Mouse (Mus musculus): ENCODE measurements at regions not wholly inside any gene's neighbourhood (a gene's known extent, or its start where the extent isn't known, plus 50 kb on each side); places are given as distances from the start of the nearest gene placed in this dataset.

DNA sequence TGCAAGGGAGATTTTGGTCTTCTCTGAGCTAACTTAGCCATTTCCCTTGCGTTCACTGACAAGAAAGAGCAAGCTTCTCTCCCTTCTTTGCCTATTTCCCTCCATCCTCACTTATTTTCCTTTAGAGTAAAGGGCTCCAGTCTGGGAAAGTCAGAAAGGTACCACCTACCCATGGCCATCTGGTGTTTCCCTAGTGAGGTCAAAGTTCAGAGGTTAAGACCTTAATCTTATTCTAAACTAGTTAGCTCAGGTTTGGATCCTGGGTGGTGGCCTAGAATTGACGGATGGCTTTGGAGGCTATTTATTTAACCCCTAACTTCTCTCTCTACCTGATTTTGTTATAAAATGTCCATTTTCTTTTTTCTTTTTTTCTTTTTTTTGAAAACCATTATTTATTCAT lies 472.6 kb upstream of the Sall1 start:
- Histone ChIP-seq H3K9ac (ENCODE audit: low read depth, low read length) (no peak overlapping the region), H3K4me1 (ENCODE audit: control insufficient read depth, insufficient read depth, low read length) (no peaks in the 10 kb centered on the region; the same call in 1 of the 2 replicates), H3K36me3 (ENCODE audit: control insufficient read depth, insufficient read depth, low read length) (no peaks in the 10 kb centered on the region), H3K27ac (ENCODE audit: low read length) (no peak overlapping the region), H3K4me2 (ENCODE audit: low read length) (no peak overlapping the region), H3K9me3 (replicated peaks; ENCODE audit: control insufficient read depth, low read length, poor library complexity, severe bottlenecking) (no peaks in the 10 kb centered on the region), H3K4me3 (ENCODE audit: low read depth, low read length) (no peak overlapping the region), H3K27me3 (ENCODE audit: control insufficient read depth, insufficient read depth, low read depth, low read length) (no peaks in the 10 kb centered on the region)
- WGBS, result 20% methylated on average over 2 of the region's 2 CpGs
- ATAC-seq, result no peak

DNA sequence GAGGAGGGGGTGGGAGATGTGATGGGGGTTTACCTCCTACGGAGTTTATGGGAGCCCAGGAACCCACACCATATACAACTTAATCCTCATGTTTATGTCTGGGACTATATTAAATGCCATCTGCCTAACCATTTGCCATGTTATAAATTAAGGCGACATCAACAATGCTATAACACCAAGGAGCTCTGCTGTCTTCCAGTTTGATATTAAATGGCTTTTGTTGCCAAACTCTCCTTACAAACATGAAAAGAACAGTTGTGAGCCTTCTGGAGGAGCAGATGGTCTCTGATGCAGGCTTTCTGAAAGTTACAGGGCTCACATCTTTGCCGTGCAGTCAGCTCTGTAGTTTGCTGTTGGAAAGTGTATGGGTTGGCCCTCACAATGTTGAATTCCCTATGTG lies 470.3 kb upstream of the Sall1 start:
- Histone ChIP-seq H3K27ac (ENCODE audit: low read length) (no peak overlapping the region), H3K9ac (ENCODE audit: low read depth, low read length) (no peak overlapping the region), H3K36me3 (ENCODE audit: control insufficient read depth, insufficient read depth, low read length) (no peaks in the 10 kb centered on the region), H3K4me1 (ENCODE audit: control insufficient read depth, insufficient read depth, low read length) (no peaks in the 10 kb centered on the region; the same call in 1 of the 2 replicates), H3K4me3 (ENCODE audit: low read depth, low read length) (no peak overlapping the region), H3K27me3 (ENCODE audit: control insufficient read depth, insufficient read depth, low read depth, low read length) (no peaks in the 10 kb centered on the region), H3K4me2 (ENCODE audit: low read length) (no peak overlapping the region), H3K9me3 (replicated peaks; ENCODE audit: control insufficient read depth, low read length, poor library complexity, severe bottlenecking) (no peaks in the 10 kb centered on the region)
- 85% methylated on average over 3 of the region's 3 CpGs for WGBS
- no peak for ATAC-seq

DNA sequence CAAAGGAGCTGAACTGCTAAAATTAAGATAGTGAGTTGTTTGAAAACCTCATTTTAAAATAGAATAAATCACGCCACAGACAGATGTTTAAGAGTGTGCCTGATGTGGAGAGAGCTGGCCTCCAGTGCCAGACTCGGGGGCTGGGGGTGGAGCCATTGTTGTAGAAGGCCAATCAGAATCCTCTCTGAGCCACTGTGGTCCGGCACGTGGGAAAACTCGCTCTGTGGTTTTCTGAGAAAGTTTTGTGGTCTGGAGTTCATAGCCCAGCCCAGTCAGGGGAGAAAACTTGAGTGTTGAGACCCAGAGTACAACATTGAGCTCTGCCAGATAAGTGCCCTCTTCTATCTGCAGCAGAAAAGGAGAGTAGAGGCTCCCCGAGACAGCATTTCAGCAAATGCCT lies 463.7 kb upstream of the Sall1 start:
- Histone ChIP-seq H3K27me3 (ENCODE audit: control insufficient read depth, insufficient read depth, low read depth, low read length) (no peaks in the 10 kb centered on the region), H3K4me3 (ENCODE audit: low read depth, low read length) (no peak overlapping the region), H3K27ac (ENCODE audit: low read length) (no peak overlapping the region), H3K4me1 (ENCODE audit: control insufficient read depth, insufficient read depth, low read length) (no peaks in the 10 kb centered on the region), H3K9ac (ENCODE audit: low read depth, low read length) (no peak overlapping the region), H3K4me2 (ENCODE audit: low read length) (no peak overlapping the region), H3K36me3 (ENCODE audit: control insufficient read depth, insufficient read depth, low read length) (no peaks in the 10 kb centered on the region), H3K9me3 (replicated peaks; ENCODE audit: control insufficient read depth, low read length, poor library complexity, severe bottlenecking) (no peaks in the 10 kb centered on the region)
- no peak for ATAC-seq
- 57% methylated on average over 6 of the region's 6 CpGs for WGBS

DNA sequence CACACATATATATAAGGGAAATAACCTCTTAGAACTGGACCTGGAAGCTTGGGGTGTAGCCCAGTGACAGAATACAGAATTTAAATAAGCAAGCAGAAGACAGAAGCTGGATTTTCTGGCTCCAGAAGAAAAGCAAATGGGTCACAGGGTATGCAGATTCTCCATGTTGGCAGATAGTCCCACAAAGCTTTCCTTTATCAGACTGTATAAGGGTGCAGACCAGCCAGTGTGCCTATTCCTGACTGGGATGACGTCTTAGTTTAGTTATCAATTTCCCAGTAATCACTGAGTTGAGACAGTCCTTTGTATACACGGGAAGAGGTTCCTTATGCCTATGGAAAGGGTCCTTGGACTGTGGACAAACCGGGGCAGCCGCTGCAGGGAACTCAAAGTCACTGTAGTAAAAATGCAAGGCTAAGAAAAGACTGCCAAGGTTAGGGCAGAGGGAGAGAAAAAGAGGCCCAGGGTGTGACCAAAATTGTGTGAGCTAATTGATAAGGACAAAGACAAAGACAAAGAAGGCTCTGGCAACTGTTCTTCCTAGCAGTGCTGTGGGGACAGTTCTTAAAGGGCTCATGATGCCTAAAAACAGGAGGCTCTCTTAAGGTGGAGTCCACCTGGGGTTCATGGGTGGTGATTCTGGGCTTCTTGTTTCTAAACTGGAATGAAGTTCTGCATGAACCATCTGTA lies 459.7 kb upstream of the Sall1 start:
- H3K9ac ChIP-seq (ENCODE audit: low read depth, low read length), result no peak overlapping the region
- no peaks in the 10 kb centered on the region for H3K9me3 ChIP-seq (replicated peaks; ENCODE audit: control insufficient read depth, low read length, poor library complexity, severe bottlenecking)
- WGBS, result 72% methylated on average over 4 of the region's 4 CpGs
- no peaks in the 10 kb centered on the region for H3K36me3 ChIP-seq (ENCODE audit: control insufficient read depth, insufficient read depth, low read length)
- no peak for ATAC-seq
- no peak overlapping the region for H3K27ac ChIP-seq (ENCODE audit: low read length)
- H3K27me3 ChIP-seq (ENCODE audit: control insufficient read depth, insufficient read depth, low read depth, low read length), result no peaks in the 10 kb centered on the region
- H3K4me1 ChIP-seq (ENCODE audit: control insufficient read depth, insufficient read depth, low read length), result no peaks in the 10 kb centered on the region
- no peak overlapping the region for H3K4me3 ChIP-seq (ENCODE audit: low read depth, low read length)
- H3K4me2 ChIP-seq (ENCODE audit: low read length), result no peak overlapping the region

DNA sequence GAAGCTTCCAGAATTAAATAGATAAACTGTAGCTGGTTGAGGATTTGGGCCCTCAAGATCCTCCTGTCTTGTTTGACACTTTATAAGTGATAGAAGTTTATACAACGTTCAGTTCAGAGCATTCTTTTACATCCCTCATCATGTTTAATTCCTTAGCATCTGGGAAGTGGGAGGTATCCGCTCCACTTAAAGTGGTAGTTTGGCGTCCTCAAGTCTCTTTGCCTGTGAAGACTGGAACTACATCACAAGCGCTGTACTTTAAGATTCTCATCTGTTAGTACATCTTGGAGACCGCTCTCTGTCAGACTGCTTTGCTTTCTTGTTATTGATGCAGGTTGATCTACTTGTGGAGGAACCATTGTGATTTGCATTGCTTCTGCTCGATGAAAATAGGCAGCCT lies 459.1 kb upstream of the Sall1 start:
- Histone ChIP-seq H3K4me3 (ENCODE audit: low read depth, low read length) (no peak overlapping the region), H3K4me1 (ENCODE audit: control insufficient read depth, insufficient read depth, low read length) (no peaks in the 10 kb centered on the region), H3K36me3 (ENCODE audit: control insufficient read depth, insufficient read depth, low read length) (no peaks in the 10 kb centered on the region), H3K27ac (ENCODE audit: low read length) (no peak overlapping the region), H3K9me3 (replicated peaks; ENCODE audit: control insufficient read depth, low read length, poor library complexity, severe bottlenecking) (no peaks in the 10 kb centered on the region), H3K27me3 (ENCODE audit: control insufficient read depth, insufficient read depth, low read depth, low read length) (no peaks in the 10 kb centered on the region), H3K4me2 (ENCODE audit: low read length) (no peak overlapping the region), H3K9ac (ENCODE audit: low read depth, low read length) (no peak overlapping the region)
- whole genome bisulfite sequencing, result 92% methylated on average over 6 of the region's 6 CpGs
- no peak for ATAC-seq

DNA sequence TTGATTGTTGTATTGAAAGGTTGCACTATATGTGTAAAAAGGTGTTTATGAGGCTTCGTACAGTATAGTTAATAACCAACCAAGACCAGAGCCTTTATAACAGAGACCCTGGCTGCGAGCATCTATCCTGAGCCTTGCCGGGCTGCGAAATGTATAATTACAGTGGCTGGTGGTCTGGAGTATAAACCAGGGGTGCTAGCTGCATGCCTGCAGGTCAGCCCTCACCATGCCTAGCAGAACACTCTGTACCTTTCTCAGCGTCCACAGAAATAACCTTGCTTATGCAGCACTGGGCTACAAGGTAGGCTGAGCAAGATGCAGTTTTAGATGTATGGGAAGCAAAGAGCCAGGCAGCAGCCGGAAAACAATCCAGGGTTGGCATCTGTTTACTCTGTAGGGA lies 457.8 kb upstream of the Sall1 start:
- H3K4me3 ChIP-seq (ENCODE audit: low read depth, low read length), result no peak overlapping the region
- H3K9ac ChIP-seq (ENCODE audit: low read depth, low read length), result no peak overlapping the region
- H3K4me2 ChIP-seq (ENCODE audit: low read length), result no peak overlapping the region
- 94% methylated on average over 6 of the region's 6 CpGs for WGBS
- H3K36me3 ChIP-seq (ENCODE audit: control insufficient read depth, insufficient read depth, low read length), result no peaks in the 10 kb centered on the region
- ATAC-seq, result no peak
- H3K9me3 ChIP-seq (replicated peaks; ENCODE audit: control insufficient read depth, low read length, poor library complexity, severe bottlenecking), result no peaks in the 10 kb centered on the region
- H3K4me1 ChIP-seq (ENCODE audit: control insufficient read depth, insufficient read depth, low read length), result no peaks in the 10 kb centered on the region
- H3K27ac ChIP-seq (ENCODE audit: low read length), result no peak overlapping the region
- H3K27me3 ChIP-seq (ENCODE audit: control insufficient read depth, insufficient read depth, low read depth, low read length), result no peaks in the 10 kb centered on the region

DNA sequence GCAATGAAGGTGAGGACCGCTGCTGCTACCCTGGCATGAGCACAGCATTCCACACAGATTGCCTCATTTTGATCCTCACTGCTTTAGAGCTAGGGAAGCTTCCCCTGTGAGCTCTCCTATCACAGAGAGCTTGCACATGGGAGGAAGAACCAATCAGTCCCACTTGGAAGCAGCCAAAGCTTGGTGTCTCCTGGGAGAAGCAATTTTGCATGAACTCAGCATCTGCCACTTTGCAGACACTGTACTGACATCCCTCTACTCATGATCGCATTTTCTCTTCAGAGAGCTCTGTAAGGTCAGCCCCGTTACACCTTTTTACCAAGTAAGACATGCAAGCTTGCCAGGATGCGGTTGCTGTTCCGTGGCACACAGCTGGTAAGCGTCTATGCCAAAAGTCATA lies 455.9 kb upstream of the Sall1 start:
- Histone ChIP-seq H3K4me2 (ENCODE audit: low read length) (no peak overlapping the region), H3K27ac (ENCODE audit: low read length) (no peak overlapping the region), H3K9me3 (replicated peaks; ENCODE audit: control insufficient read depth, low read length, poor library complexity, severe bottlenecking) (no peaks in the 10 kb centered on the region), H3K4me1 (ENCODE audit: control insufficient read depth, insufficient read depth, low read length) (no peaks in the 10 kb centered on the region), H3K36me3 (ENCODE audit: control insufficient read depth, insufficient read depth, low read length) (no peaks in the 10 kb centered on the region), H3K4me3 (ENCODE audit: low read depth, low read length) (no peak overlapping the region), H3K9ac (ENCODE audit: low read depth, low read length) (no peak overlapping the region), H3K27me3 (ENCODE audit: control insufficient read depth, insufficient read depth, low read depth, low read length) (no peaks in the 10 kb centered on the region)
- WGBS, result 89% methylated on average over 6 of the region's 6 CpGs
- ATAC-seq, result no peak

DNA sequence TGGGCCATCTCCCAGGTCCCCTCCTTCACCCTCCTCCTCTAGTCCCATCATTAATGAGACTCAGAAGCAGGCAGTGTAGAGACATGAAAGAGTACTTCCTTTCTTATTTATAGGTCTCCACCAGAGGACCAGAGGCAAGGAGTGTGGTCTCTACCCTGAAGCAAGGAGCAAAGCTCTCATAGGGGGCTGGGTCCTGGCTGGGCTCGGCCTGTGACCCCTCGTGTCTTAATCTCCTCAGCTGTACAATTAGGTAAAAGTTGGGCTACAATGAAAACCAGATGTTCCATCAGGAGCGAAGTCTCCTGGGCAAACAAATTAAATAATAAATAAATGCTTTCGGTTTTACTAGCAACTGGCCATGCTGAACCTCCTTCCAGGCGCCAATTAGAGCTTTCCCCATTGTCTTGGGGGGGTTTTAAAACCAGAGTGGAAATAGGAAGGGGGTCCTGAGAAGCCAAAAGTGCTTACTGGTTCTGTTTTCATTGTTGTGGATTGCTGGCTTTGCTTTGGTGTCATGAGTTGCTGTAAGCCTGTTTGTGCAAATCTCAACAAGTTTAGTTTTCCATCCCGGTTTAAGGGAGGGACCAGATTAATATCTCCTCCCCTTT lies 454.2 kb upstream of the Sall1 start:
- H3K9ac ChIP-seq (ENCODE audit: low read depth, low read length), result no peak overlapping the region
- H3K27me3 ChIP-seq (ENCODE audit: control insufficient read depth, insufficient read depth, low read depth, low read length), result no peaks in the 10 kb centered on the region
- no peak for ATAC-seq
- H3K4me2 ChIP-seq (ENCODE audit: low read length), result no peak overlapping the region
- H3K9me3 ChIP-seq (replicated peaks; ENCODE audit: control insufficient read depth, low read length, poor library complexity, severe bottlenecking), result no peaks in the 10 kb centered on the region
- no peak overlapping the region for H3K4me3 ChIP-seq (ENCODE audit: low read depth, low read length)
- no peaks in the 10 kb centered on the region for H3K4me1 ChIP-seq (ENCODE audit: control insufficient read depth, insufficient read depth, low read length)
- H3K36me3 ChIP-seq (ENCODE audit: control insufficient read depth, insufficient read depth, low read length), result no peaks in the 10 kb centered on the region
- 59% methylated on average over 6 of the region's 6 CpGs for WGBS
- H3K27ac ChIP-seq (ENCODE audit: low read length), result no peak overlapping the region

DNA sequence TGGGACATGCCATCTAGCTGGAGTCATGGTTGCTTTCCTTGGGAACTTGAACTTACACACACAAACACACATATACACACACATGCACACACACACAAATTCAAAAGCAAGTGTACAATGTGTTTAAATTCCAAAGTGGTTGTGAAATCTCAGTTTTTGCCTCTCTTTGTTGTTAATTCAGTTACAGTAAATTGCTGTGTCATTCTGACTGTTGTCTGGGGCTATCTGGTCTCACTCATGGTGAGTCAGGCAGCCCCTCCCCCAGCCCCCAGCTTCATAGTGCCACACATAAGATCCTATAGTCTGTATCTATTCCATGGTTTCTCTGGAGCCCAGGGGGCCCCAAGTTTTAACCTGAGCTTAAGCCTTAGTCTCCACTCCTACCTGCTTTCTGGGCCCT lies 448.4 kb upstream of the Sall1 start:
- H3K27me3 ChIP-seq (ENCODE audit: control insufficient read depth, insufficient read depth, low read depth, low read length), result no peaks in the 10 kb centered on the region
- no peak overlapping the region for H3K4me2 ChIP-seq (ENCODE audit: low read length)
- H3K9ac ChIP-seq (ENCODE audit: low read depth, low read length), result no peak overlapping the region
- H3K27ac ChIP-seq (ENCODE audit: low read length), result no peak overlapping the region
- no peaks in the 10 kb centered on the region for H3K36me3 ChIP-seq (ENCODE audit: control insufficient read depth, insufficient read depth, low read length)
- no peaks in the 10 kb centered on the region for H3K4me1 ChIP-seq (ENCODE audit: control insufficient read depth, insufficient read depth, low read length)
- ATAC-seq, result no peak
- no peak overlapping the region for H3K4me3 ChIP-seq (ENCODE audit: low read depth, low read length)
- no peaks in the 10 kb centered on the region for H3K9me3 ChIP-seq (replicated peaks; ENCODE audit: control insufficient read depth, low read length, poor library complexity, severe bottlenecking)
